Mouse (Mus musculus) C2C12 (cell line): ENCODE data around the gene Plpp2.

Experiments
- CTCF ChIP-seq: IDR thresholded peaks from one replicate; pipeline ENCODE4 v1.5.1; 2011; ENCODE audit not compliant: control insufficient read depth, insufficient read depth, insufficient read length
- MAX ChIP-seq: IDR thresholded peaks from one replicate; pipeline ENCODE4 v1.6.1; 2011; ENCODE audit warnings: mild to moderate bottlenecking, control low read depth
- MYOD1 ChIP-seq: IDR thresholded peaks from one replicate; pipeline ENCODE4 v1.6.1; 2011; ENCODE audit warnings: low read depth; ENCODE audit not compliant: control insufficient read depth, insufficient read length
- USF1 ChIP-seq: IDR thresholded peaks from one replicate; pipeline ENCODE4 v1.6.1; 2011; ENCODE audit warnings: low read depth, mild to moderate bottlenecking, control low read depth, moderate library complexity

DNA sequence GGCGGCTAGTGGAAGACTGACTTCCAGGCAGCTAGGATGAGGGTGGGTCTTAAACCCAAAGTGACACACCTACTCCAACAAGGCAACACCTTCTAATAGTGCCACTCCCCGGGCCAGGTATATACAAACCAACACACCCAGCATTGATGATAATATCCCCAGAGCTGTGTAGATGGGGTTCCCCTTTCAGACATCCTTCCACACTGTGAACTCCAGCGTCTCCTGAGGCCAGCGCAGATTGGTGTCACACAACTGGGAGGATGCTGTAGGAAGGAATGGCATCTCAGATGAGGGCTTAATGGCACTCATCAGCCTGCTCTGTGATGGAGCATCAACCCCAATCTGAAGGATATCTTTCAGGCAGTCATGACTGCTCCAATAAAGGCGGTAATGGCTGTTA, 23.9 kb upstream of the Plpp2 start:
- TF ChIP-seq CTCF (no peak), MYOD1 (no peak), USF1 (no peak), MAX (no peak)
